Mouse (Mus musculus) fat pad, adult 2 months (tissue): ENCODE data around the gene Mfsd4b3.
"Not testable (repeated sequence)": the region's sequence is repeated elsewhere in the genome, so short reads cannot be mapped to it uniquely, and the experiment has no call there.

ENCODE experiments used
- DNase-seq: peaks from one replicate; pipeline ENCODE4 v3.0.0-alpha.2; 2011; ENCODE audit warnings: low read depth, low spot score; ENCODE audit errors: extremely low read depth

The Mfsd4b3 gene

DNA sequence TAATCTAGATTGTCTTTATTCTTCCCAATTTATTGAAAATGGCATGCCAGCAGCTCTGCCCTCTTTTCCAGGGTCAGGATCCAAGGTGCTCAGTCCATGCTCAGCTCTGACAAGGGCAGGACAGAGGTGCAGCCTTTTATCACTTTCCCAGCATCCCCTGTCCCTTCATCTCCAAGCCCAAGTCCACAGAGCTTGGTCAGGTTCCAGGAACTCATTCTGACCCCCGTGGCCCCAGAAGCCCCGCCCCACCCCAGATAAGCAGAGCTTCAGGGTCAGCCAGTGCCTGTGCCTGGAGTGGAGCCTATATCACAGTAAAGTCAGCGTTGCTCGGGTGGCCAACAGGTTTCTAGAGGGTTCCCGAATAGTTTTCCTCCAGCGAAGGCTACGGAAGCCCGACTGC, 35.4 kb downstream of the Mfsd4b3 start:
- not testable (repeated sequence) for DNase-seq

DNA sequence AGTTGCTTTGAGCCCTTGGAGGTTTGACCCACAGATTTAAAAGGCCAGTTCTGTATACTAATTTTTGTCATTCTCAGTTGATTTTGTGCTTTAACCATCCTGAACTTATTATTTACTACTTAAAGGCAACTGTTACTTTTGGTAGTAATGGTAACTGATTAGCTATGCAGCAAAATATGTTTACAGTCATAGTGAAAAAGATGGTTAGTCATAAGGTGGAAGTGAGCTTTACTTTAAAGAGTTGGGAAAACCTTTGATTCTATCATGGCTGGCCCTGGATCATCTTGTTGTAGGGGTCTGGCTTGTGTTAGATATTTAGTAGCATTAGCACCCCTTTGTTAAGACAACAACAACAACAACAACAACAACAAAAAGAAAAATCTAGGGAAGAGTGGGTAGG, 47.3 kb downstream of the Mfsd4b3 start:
- no peak for DNase-seq

DNA sequence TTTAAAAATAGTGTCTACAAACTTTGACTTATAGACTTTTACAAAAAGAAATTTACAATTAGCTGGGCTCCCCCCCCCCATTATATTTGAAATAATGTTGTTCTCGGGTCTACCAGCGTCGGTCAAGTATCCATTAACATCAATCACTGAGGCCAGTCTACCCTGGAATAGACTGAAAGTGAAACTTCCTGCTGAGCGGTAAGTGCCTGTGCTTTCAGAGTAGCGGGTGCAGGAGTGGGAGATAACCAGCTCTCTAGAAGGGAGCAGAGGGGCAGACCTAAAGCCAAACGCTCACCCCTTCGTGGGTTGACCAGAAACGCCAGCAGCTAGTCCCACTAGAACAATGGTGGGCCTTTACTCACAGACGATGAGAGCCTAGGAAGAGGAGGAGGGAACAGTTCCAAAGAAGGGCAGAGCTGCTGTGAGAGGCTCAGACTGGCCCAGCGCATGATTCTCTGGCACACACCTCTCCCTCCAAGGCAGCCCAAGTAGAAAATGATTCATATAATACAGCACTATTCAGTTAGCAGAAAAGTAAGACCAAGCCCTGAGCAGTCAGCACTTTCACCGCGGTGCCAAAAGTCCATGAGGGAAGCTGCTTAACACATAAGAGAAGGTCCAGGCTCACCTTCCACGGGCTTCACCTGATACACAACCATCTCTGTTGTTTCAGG, 51.0 kb downstream of the Mfsd4b3 start:
- DNase-seq: no peak

DNA sequence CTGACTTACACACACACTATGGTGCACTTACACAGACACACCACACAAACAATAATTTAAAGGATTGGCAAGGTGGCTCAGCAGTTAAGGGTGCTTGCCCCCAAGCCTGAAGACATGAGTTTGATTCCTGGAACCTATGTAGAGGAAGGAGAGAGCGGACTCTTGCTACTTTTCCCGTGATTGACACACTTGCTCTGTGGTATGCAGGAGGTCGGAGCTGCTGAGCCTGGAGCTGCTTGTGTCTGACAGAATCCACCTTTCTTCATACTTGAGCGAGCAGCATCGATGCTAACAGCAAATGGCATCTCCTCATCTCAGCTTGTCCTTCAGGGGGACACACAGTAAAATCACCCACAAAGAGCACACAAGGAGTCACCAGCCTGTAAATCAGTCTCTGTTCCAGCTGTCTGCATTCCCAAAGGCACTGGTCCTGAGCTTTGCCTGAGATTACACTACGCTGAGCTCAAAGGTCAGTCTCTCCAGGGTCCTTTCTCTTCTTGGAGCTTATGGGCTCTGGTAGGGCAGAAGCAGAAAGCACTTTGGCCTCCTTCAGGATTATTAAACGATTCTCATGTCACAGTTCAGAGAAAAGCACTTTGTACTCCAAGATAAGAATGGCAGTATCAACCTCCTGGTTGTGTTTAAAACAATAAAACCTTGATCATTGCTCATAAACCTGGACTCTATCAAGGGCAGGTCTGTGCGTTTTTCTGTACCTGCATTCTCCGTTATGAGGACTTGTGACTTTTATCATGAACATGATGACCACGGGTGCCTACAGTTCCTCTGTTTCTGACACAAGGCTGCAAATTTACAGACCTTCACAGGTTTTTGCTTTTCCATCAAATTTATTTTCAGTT, 52.9 kb downstream of the Mfsd4b3 start:
- DNase-seq: no peak

DNA sequence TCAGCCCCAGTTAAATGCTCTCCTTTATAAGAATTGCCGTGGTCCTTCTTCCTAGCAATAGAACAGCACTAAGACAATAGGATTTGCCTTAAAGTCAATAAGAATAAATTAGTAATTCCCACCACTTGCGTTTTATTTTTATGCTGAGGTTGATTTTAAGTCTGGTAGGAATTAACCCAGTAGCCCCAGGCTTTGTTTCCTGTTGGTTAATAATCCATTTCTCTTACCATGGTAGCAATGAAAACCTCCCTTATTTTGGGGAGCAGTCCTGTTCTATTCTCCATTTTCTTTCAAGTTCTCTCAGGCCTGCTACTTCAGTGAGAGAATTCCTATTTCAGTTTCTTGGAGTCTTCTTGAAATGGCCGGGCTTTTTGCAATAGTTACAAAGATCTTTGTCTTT, 55.8 kb downstream of the Mfsd4b3 start:
- DNase-seq: no peak

DNA sequence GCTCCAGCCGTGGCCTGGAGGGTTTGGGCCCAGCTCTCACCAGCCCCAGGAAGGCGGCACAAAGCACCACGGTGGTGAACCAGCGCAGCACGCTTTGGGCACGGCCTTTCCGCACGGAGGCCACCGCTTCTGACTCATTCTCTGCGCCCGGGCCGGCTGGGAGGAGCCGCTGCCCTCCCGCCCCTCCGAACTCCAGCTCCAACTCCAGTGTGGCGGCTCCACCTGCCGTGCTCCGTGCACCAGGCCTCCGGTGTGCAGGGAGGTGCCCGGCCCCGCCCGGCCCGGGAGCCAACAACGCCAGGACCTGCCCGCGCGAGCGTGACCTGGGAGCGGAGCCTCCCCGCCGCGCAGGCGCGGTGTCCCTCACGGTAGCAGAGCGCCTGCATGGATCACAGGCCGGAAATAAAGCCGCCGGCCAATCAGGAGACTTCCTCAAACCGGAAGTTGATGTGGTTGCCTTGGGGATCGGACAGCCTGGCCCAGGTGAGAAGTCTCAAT, 61.0 kb downstream of the Mfsd4b3 start, which contains the start of gene Mfsd4b4:
TSS of gene Mfsd4b4 (minus strand) at position 365 of the 498 bp plus-strand sequence.
- peak; percentile 67 for DNase-seq
